Mouse (Mus musculus) left cerebral cortex, postnatal 4 days (tissue): ENCODE results near the gene Eras. TPM values are rescaled to one million over a fixed set of nuclear protein-coding genes. Genes with fewer than 3 reads are reported as not detected.
"Not testable (repeated sequence)": the region's sequence is repeated elsewhere in the genome, so short reads cannot be mapped to it uniquely, and the experiment has no call there.

Experiments
- DNase-seq: peaks from one replicate; pipeline ENCODE4 v3.0.0-alpha.2; 2022
- intact Hi-C: fragments of 180-260 bp; cut with DNase I; formaldehyde crosslinking; loops from one replicate; pipeline ENCODE4 v1.15.1; 2025
- total RNA-seq, 2 experiments: library from RNA; stranded (reverse); gene quantifications; 2 replicates each; pipeline ENCODE4 v1.2.3; 2021

Gene Eras
- total RNA-seq, 2 experiments from 2014 or later: not detected

DNA sequence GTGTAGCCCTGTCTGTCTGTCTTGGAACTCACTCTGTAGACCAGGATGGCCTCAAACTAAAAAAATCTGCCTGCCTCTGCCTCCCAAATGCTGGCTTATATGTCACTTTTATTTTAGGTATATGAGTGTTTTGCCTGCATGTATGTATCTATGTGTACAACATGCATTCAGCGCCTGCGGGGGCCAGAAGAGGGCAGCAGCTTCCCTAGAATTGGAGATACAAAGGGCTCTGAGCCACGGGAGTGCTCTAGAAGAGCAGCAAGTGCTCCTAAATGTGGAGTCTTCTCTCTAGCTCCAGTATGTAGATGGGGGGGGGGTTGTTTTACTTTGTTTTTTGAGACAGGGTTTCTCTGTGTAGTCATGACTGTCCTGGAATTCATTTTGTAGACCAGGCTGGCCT is 12.7 kb downstream of the Eras start:
- DNase-seq, intact Hi-C loops: not testable (repeated sequence)

DNA sequence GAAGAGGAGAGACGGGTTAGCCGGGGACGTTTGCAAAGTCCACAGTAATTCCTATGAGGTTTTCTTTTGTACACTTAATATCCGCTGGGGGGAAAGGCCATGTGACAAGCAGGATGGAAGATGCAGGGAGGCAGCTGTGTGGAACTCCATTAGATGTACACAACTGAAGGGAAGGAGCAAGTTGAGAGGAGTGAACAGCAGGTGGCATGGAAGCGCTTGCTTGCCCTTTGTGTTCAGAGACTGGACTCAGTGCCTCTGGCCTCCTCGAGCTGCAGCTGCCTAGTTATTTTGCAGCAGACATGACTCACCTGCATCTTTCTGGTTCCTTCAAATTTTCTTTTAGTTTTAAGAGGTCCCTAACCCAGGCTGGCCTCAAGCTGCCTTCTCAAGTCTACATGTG is 17.9 kb downstream of the Eras start:
- intact Hi-C loops: no loop called here
- no peak for DNase-seq

DNA sequence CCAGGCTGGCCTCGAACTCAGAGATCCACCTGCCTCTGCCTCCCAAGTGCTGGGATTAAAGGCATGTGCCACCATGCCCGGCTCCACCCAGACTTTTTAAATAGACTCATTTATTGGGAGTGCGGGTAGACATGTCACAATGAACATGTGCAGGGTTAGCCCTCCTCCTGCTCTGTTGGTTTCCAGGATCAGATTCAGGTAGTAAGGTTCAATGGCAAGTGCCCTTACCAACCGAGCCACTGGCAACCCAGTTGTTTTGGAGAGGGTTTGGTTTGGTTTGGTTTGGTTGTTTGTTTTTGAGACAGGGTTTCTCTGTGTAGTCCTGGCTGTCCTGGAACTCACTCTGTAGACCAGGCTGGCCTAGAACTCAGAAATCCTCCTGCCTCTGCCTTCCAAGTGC is 19.2 kb downstream of the Eras start, which contains the start of gene Gm10490:
TSS of gene Gm10490 (plus strand) at position 301 of the 400 bp plus-strand sequence.
- intact Hi-C loops, DNase-seq: not testable (repeated sequence)

DNA sequence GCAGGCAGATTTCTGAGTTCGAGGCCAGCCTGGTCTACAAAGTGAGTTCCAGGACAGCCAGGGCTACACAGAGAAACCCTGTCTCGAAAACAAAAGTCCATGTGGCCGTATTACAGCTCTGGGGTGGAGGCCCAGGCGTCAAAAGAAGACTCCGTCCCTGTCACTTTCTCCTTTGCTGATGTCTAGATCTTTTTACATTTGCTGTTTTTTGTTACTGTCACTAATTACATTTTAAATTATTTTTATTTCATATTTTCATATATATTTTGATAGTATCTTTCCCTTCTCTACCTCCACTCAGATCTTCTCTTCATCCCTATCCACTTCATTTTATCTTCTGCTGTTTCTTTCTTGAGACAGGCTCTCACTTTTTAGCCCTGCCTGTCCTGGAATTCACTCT is 20.7 kb downstream of the Eras start, which contains the start of gene Gm10491:
TSS of gene Gm10491 (minus strand) at position 101 of the 400 bp plus-strand sequence.
- no peak for DNase-seq
- intact Hi-C loops: no loop called here

DNA sequence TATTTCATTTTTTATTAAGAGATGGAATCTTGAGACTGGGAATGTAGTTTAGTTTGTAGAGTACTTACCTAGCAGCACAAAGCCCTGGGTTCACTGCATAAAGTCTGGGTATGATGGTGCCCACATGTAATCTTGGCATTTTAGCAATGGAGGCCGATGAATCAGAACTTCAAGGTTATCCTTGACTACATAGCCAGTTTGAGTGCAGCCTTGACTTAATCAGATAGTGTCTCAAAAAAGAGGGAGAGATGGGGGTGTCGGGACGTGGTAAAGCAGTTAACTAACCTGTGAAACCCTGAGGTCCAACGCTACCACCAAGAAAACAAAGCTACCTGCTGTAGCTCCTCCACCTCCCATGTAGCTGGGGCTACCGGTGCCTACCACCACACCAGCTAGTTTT is 24.0 kb downstream of the Eras start:
- DNase-seq: no peak
- intact Hi-C loops: no loop called here

DNA sequence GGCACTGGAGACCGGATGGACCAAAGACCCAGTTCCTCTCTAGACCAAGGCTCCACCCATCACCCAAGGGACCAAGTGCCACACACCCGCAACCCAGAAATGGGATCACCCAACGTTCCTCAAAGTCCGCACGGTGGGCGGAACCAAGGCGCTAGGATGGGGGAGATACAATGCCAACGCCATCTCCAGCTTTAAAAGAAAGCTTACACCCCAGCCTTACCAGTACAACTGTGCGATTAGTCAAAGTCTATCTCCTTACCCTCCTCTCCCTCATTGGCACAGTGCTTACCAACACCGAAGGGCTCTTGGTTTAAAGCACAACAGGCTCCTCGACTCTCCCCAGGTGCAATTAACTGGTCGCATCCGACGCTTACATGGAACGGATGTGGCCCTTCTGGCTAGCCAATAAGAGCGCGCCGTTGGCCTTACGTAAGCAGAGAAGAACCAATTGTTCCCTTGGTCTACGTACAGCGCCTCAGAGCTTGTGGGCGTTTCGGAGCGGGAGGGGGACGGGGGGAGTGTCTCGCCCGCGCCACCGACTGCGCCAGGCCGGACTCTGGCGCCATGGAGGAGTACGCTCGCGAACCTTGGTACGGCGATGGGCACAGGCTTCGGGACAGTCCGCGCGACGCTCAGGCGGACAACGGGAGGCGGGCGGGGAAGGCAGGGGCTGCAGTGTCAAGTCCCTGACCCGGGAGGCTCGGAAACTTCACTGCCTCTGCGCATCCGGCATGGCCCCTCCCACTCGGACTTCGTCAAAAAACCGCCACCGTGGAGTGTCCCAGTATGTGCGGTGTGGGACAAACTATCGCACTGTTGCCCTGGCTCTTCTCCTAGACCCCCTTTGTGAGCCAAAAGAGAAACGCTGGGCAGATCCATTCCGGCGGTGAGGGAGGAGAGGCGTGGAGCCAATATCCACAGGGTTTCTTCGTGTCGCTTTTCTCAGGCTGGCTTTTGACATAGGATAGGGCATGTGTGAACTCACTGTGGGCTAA is 29.2 kb downstream of the Eras start, which contains the start of the genes Pqbp1 and Timm17b:
TSS of gene Pqbp1 (minus strand) at position 390 of the 995 bp plus-strand sequence.
TSS of gene Timm17b (plus strand) at position 478 of the 995 bp plus-strand sequence.
- intact Hi-C loops: no loop called here
- peak; percentile 89 for DNase-seq

DNA sequence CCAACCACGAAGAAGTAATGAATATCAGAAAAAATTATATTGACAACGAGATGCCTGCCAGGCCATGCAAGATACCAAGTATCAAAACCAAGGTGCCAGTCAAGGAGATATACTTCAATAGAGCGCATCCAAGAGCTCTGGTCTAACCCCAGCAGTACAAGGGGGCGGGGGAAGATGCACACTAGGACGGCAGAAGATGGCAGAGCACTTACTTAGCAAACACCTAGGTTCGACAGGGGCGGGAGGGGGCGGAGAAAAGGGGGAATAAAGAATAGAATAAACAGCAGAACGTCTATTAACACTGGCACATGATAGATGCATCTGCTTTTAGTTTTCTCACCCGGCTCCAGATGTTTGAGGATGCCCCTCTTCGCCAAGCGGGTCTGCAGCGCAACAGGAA is 30.2 kb downstream of the Eras start:
- DNase-seq: no peak
- intact Hi-C loops: no loop called here

DNA sequence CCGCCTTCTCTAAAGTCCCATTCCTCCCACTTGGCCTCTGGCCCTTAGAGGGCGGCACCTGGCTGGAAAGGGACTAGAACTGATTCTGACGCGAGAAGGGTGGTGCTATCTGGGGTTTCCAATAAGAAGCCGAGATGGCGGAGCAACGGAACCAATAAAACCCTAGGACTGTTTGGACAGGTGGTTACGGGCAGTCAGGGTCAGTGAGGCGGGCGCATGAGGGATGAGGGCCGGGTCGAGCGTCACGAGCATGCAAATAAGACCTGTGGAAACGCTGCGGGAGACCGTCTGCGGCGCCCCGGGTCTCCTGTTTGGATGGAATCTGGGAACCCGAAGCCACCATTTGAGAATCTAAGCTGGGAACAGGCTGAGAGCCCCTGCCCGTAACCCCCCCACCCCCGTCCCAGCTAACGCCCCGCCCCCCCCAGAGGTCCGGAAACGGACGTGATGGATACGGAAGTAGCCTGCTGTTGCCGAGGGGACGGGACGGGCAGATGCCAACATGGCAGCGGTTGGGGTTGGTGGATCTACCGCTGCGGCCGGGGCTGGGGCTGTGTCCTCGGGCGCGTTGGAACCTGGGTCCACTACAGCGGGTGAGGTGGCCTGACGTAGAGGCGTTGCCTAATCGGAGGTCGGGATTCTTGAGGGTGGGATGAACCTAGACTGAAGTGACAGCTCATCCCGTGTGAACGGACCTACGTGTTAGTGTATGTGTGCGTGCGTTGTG is 44.4 kb downstream of the Eras start, which contains the start of gene Slc35a2:
TSS of gene Slc35a2 (plus strand) at position 188 of the 727 bp plus-strand sequence.
- peak; percentile 83 for DNase-seq
- intact Hi-C loops: no loop called here

DNA sequence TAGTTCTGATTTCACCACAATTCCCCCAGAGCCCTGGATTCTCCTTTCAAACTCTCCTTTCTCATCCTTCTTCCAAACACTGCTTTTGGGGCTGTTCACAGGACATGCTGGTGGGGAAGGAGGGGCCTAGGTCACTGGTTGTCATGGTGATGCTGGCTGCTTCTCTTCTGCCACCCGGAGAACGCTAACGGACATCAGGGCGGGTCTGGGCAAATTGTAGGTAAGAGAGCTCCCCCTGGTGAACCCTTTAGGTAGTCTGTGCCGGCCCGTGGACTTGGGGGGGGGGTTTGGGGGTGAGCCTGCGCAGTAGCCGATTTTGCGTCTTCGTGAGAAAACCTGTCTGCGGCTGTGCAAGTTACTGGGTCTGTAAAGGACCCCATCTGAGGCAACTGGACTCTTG is 48.6 kb downstream of the Eras start:
- intact Hi-C loops: no loop called here
- DNase-seq: peak; percentile 71

DNA sequence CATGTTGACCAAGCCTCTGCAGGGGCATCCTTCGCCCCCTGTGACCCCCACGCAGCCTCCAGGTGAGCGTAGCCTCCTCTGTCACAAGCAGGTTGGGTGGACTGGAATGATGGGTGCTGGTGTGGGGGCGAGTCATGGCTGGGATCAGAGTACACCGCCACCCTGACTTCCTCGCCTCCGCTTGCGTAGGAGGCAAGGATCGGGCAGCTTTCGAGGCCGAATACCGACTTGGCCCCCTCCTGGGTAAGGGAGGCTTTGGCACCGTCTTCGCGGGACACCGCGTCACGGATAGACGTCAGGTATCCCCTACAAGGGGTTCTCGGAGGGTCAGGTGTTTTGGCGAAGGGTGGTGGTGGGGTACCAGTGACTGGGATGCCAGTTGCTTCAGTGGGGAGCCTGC is 49.9 kb downstream of the Eras start:
- DNase-seq: peak; percentile 16
- intact Hi-C loops: no loop called here

DNA sequence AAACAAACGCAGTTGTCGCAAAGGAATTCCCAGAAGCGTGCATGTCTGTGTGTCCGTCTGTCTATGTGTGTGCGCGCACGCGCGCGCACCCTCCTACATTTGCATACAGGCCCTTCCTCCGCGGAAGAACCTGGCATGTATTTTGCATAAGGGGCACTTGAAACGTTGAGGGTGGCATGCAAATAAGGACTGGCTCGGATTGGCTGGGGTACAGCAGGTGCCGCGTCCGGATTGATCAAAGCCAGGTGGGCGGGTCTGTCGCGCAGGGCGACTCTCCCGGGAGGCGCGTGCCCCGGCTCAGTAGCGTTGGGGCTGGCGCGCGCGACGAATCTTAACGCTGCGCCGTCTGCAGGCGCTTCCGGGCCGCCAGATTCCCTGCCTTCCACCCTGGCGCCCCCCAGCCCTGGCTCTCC is 50.4 kb downstream of the Eras start, which contains the start of gene Pim2:
TSS of gene Pim2 (plus strand) at position 256 of the 413 bp plus-strand sequence.
- DNase-seq: peak; percentile 84
- intact Hi-C loops: no loop called here

Other genes starting within 250 kb of the Eras start
- gene Magix, start 247.4 kb downstream of the Eras start, total RNA-seq: under 1 TPM; 0.22 to 0.38 TPM
- 10 to 100 TPM; 39.0 to 42.0 TPM for gene Gpkow, start 231.5 kb downstream of the Eras start, total RNA-seq
- 10 to 100 TPM; 32.0 to 34.9 TPM for gene Wdr45, start 214.3 kb downstream of the Eras start, total RNA-seq
- under 1 TPM in 1 of 2 experiments, not detected in 1; 0.60 TPM for gene Gm45208, start 206.4 kb downstream of the Eras start, total RNA-seq
- 10 to 100 TPM; 70.0 to 84.0 TPM for gene Praf2, start 200.2 kb downstream of the Eras start, total RNA-seq
- 10 to 100 TPM; 56.2 to 65.4 TPM for gene Ccdc120, start 177.7 kb downstream of the Eras start, total RNA-seq
- 10 to 100 TPM; 24.0 to 29.0 TPM for gene Tfe3, start 166.0 kb downstream of the Eras start, total RNA-seq
- gene Gripap1, start 138.8 kb downstream of the Eras start, total RNA-seq: 10 to 100 TPM; 79.8 to 81.2 TPM
- 10 to 100 TPM; 10.9 to 12.9 TPM for gene Kcnd1, start 106.3 kb downstream of the Eras start, total RNA-seq
- 10 to 100 TPM; 63.8 to 69.8 TPM for gene Otud5, start 87.2 kb downstream of the Eras start, total RNA-seq
- gene Pim2, start 50.3 kb downstream of the Eras start, total RNA-seq: 10 to 100 TPM; 25.4 to 27.2 TPM
- 10 to 100 TPM; 40.5 to 41.7 TPM for gene Slc35a2, start 44.6 kb downstream of the Eras start, total RNA-seq
- gene Pqbp1, start 29.3 kb downstream of the Eras start, total RNA-seq: 10 to 100 TPM; 92.7 to 98.2 TPM
- gene Timm17b, start 29.2 kb downstream of the Eras start, total RNA-seq: 10 to 100 TPM; 46.6 to 54.4 TPM
- gene Gm10491, start 20.8 kb downstream of the Eras start, total RNA-seq: not detected
- gene Gm10490, start 19.1 kb downstream of the Eras start, total RNA-seq: not detected
- 100 to 1,000 TPM; 188 to 204 TPM for gene Pcsk1n, start 8.8 kb downstream of the Eras start, total RNA-seq
- 10 to 100 TPM; 62.5 to 71.4 TPM for gene Hdac6, start 19.3 kb upstream of the Eras start, total RNA-seq
- not detected for gene Gata1, start 49.5 kb upstream of the Eras start, total RNA-seq
- not detected for gene Glod5, start 89.9 kb upstream of the Eras start, total RNA-seq
- gene Suv39h1, start 146.2 kb upstream of the Eras start, total RNA-seq: 10 to 100 TPM; 35.0 to 36.7 TPM
- gene Was, start 161.9 kb upstream of the Eras start, total RNA-seq: under 1 TPM; 0.42 to 0.94 TPM
- 100 to 1,000 TPM; 214 to 224 TPM for gene Wdr13, start 204.3 kb upstream of the Eras start, total RNA-seq
- gene Rbm3, start 217.3 kb upstream of the Eras start, total RNA-seq: 100 to 1,000 TPM; 346 to 406 TPM
- gene Tbc1d25, start 247.6 kb upstream of the Eras start, total RNA-seq: 10 to 100 TPM; 18.1 to 19.9 TPM